Mouse (Mus musculus) heart, postnatal 0 days (tissue): ENCODE measurements around the gene Tmem177.

Experiments
- CTCF ChIP-seq: IDR thresholded peaks from 2 replicates; pipeline ENCODE4 v1.5.1; 2016; ENCODE audit warnings: antibody characterized with exemption, control low read depth, low read depth
- EP300 ChIP-seq: IDR thresholded peaks from 2 replicates; pipeline ENCODE4 v1.6.1; 2016; ENCODE audit warnings: antibody characterized with exemption, low read depth

DNA sequence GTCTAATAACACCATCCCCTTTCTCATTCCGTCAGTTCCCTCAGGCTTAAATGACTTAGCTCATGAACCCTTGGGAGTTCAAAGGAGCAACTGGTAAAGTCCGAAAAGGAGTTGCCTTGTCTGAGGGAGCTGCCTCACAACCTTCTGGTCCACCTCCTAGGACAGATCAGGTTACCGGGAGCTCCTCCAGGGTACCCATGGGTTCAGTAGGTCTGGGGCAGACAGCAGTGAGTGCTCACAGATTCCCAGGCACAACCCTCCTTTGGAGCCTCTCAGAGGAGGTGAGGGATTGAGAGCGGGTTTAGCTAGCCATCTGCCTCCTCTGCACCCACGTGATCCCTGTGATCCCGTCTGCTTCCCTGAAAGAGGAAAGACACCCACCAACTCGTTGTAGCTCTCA, 23.9 kb upstream of the Tmem177 start:
- TF ChIP-seq CTCF (no peak), EP300 (no peak)
